Mouse (Mus musculus) liver, postnatal 0 days (tissue): ENCODE measurements at regions not wholly inside any gene's neighbourhood (a gene's known extent, or its start where the extent isn't known, plus 50 kb on each side); places are given as distances from the start of the nearest gene placed in this dataset.

ENCODE experiments used
- CTCF ChIP-seq: sonication (generic); IDR thresholded peaks from 2 replicates; pipeline ENCODE4 v1.5.1; 2016; ENCODE audit warnings: antibody characterized with exemption, low read depth
- EP300 ChIP-seq: IDR thresholded peaks from 2 replicates; pipeline ENCODE4 v1.6.1; 2016; ENCODE audit warnings: antibody characterized with exemption, low read depth, mild to moderate bottlenecking

GRCm38 (mm10) chr3:21644086-21644485, 432.4 kb upstream of the Tbl1xr1 start:
- no peak for TF ChIP-seq CTCF
- TF ChIP-seq EP300 = no peak
